Mouse (Mus musculus) limb, embryonic 15.5 days (tissue): Measurements from ENCODE around the gene Gm17693. TPM values are rescaled to one million over a fixed set of nuclear protein-coding genes. Genes with fewer than 3 reads are reported as not detected.
"Not testable (repeated sequence)": the region's sequence is repeated elsewhere in the genome, so short reads cannot be mapped to it uniquely, and the experiment has no call there.

Experiments used
- ATAC-seq: fragments of 200-750 bp; cut with Nextera tagmentation; 2 replicates; pipeline ENCODE4 v1.8.0; 2017; ENCODE audit warnings: low read depth, moderate TSS enrichment; ENCODE audit not compliant: insufficient number of reproducible peaks, low FRiP score, low TSS enrichment
- H3K27ac ChIP-seq: fragments of 300-500 bp; sonication (generic); 2 replicates; pipeline ENCODE4 v1.5.1; 2015; ENCODE audit warnings: moderate library complexity, mild to moderate bottlenecking, inconsistent platforms
- H3K27me3 ChIP-seq: fragments of 300-500 bp; sonication (generic); 2 replicates; pipeline ENCODE4 v1.6.1; 2015; ENCODE audit warnings: inconsistent platforms
- H3K36me3 ChIP-seq: fragments of 300-500 bp; sonication (generic); 2 replicates; pipeline ENCODE4 v1.6.1; 2015; ENCODE audit warnings: inconsistent platforms
- H3K4me1 ChIP-seq: fragments of 300-500 bp; sonication (generic); 2 replicates; pipeline ENCODE4 v1.6.1; 2015; ENCODE audit warnings: inconsistent platforms
- H3K4me2 ChIP-seq: fragments of 300-500 bp; sonication (generic); 2 replicates; pipeline ENCODE4 v1.6.1; 2015; ENCODE audit warnings: mild to moderate bottlenecking, inconsistent platforms
- H3K4me3 ChIP-seq: fragments of 300-500 bp; sonication (generic); 2 replicates; pipeline ENCODE4 v1.5.1; 2015; ENCODE audit warnings: mild to moderate bottlenecking, inconsistent platforms
- H3K9ac ChIP-seq: fragments of 300-500 bp; sonication (generic); 2 replicates; pipeline ENCODE4 v1.6.1; 2015; ENCODE audit warnings: inconsistent platforms
- H3K9me3 ChIP-seq: fragments of 300-500 bp; sonication (generic); 2 replicates; pipeline ENCODE4 v1.6.1; 2016; ENCODE audit warnings: inconsistent platforms
- WGBS: fragments of 180-500 bp; shearing (Covaris S2); methylation state at CpG from one replicate; pipeline ENCODE4 v1.1.7; 2015; 5-methylcytosine and 5-hydroxymethylcytosine counted together
- polyA plus RNA-seq: library from polyadenylated mRNA; unstranded; fragments of >200 nt; fragmentation: Nextera tagmentation; extraction: Ambion mirVana; gene quantifications from 2 replicates; pipeline ENCODE4 v1.2.1, GENCODE M21; 2015

The Gm17693 gene
- polyA plus RNA-seq, result not detected in 2 replicates

GRCm38 (mm10) chrX:125705144-125705543 is at the start of gene Gm17693:
Gm17693 (plus strand) TSS chrX:125705444.
- not testable (repeated sequence) for H3K9me3 ChIP-seq, H3K4me2 ChIP-seq, H3K9ac ChIP-seq, H3K4me3 ChIP-seq, H3K4me1 ChIP-seq, ATAC-seq, H3K27ac ChIP-seq, H3K27me3 ChIP-seq, H3K36me3 ChIP-seq
- no CpG with 5 or more reads among the region's 4 CpGs for WGBS
